Mouse (Mus musculus) lung, postnatal 0 days (tissue): ENCODE measurements around the gene Cabp4.

Experiments used
- CTCF ChIP-seq: IDR thresholded peaks from 2 replicates; pipeline ENCODE4 v1.5.1; 2016; ENCODE audit warnings: antibody characterized with exemption, mild to moderate bottlenecking
- EP300 ChIP-seq: IDR thresholded peaks from 2 replicates; pipeline ENCODE4 v1.6.1; 2016; ENCODE audit warnings: antibody characterized with exemption, mild to moderate bottlenecking, control low read depth

DNA sequence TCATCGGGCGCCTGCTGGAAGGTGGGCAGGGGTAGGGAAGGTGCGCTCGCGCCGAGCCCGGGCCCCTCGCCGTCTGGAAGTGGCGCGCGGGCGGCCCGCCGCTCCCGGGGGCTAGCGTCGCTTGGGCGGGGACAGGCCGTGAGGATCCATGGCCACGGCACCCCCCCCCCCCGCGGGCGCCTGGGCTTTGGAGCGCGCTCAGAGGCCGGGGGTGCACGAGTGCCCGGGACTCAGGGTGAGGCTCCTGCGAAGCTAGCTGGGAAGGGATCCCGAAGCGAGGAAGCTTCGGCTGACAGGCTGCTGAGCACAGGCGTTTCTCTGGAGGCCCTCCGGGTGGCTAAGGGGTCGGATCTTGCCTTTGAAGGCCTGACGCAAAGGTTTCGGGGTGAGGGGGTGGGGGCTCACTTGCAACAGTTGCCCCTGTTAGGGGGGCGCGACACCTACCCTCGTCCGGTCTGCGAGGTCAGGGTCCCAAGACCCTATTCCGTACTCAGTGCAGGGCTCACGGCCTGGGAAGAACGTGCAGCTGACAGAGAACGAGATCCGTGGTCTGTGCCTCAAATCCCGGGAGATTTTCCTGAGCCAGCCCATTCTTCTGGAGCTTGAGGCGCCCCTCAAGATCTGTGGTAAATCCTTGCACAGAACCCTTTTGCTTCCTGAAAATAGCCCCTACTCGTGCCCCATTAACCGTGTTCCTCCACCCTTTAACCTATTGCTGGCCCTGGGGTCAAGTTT is 48.6 kb upstream of the Cabp4 start:
- TF ChIP-seq CTCF (no peak), EP300 (no peak)
